Mouse (Mus musculus) limb, embryonic 13.5 days (tissue): ENCODE data around the gene 4931429L15Rik. TPM values are rescaled to one million over a fixed set of nuclear protein-coding genes. Genes with fewer than 3 reads are reported as not detected.
A peak's percentile ranks its signal among the peaks of the same experiment; 100 is the strongest.
"Not testable (repeated sequence)": the region's sequence is repeated elsewhere in the genome, so short reads cannot be mapped to it uniquely, and the experiment has no call there.

ENCODE experiments used
- ATAC-seq: fragments of 200-750 bp; cut with Nextera tagmentation; 2 replicates; pipeline ENCODE4 v1.8.0; 2017; ENCODE audit warnings: low read depth, moderate number of reproducible peaks, moderate TSS enrichment; ENCODE audit not compliant: low FRiP score
- H3K27ac ChIP-seq: fragments of 300-500 bp; sonication (generic); 2 replicates; pipeline ENCODE4 v1.5.1; 2015; ENCODE audit warnings: inconsistent platforms, mild to moderate bottlenecking, moderate library complexity
- H3K27me3 ChIP-seq: fragments of 300-500 bp; sonication (generic); 2 replicates; pipeline ENCODE4 v1.6.1; 2015; ENCODE audit warnings: mild to moderate bottlenecking, inconsistent platforms
- H3K36me3 ChIP-seq: fragments of 300-500 bp; sonication (generic); 2 replicates; pipeline ENCODE4 v1.6.1; 2015; ENCODE audit warnings: inconsistent platforms, mild to moderate bottlenecking, moderate library complexity
- H3K4me1 ChIP-seq: fragments of 300-500 bp; sonication (generic); 2 replicates; pipeline ENCODE4 v1.6.1; 2015; ENCODE audit warnings: inconsistent platforms
- H3K4me2 ChIP-seq: fragments of 300-500 bp; sonication (generic); replicated peaks from 2 replicates; pipeline ENCODE4 v1.6.1; 2015; ENCODE audit warnings: inconsistent platforms, mild to moderate bottlenecking, moderate library complexity
- H3K4me3 ChIP-seq: fragments of 300-500 bp; sonication (generic); 2 replicates; pipeline ENCODE4 v1.5.1; 2015; ENCODE audit warnings: moderate library complexity, mild to moderate bottlenecking, inconsistent platforms
- H3K9ac ChIP-seq: fragments of 300-500 bp; sonication (generic); 2 replicates; pipeline ENCODE4 v1.6.1; 2015; ENCODE audit warnings: mild to moderate bottlenecking, inconsistent platforms
- H3K9me3 ChIP-seq: fragments of 300-500 bp; sonication (generic); 2 replicates; pipeline ENCODE4 v1.6.1; 2016; ENCODE audit warnings: inconsistent platforms
- WGBS: fragments of 180-500 bp; shearing (Covaris S2); methylation state at CpG from one replicate; pipeline ENCODE4 v1.1.7; 2015; 5-methylcytosine and 5-hydroxymethylcytosine counted together
- polyA plus RNA-seq: library from polyadenylated mRNA; unstranded; fragments of >200 nt; fragmentation: Nextera tagmentation; extraction: Ambion mirVana; gene quantifications from 2 replicates; pipeline ENCODE4 v1.2.1, GENCODE M21; 2015

Gene 4931429L15Rik
- polyA plus RNA-seq, 1 experiment from 2014 or later, result not detected

DNA sequence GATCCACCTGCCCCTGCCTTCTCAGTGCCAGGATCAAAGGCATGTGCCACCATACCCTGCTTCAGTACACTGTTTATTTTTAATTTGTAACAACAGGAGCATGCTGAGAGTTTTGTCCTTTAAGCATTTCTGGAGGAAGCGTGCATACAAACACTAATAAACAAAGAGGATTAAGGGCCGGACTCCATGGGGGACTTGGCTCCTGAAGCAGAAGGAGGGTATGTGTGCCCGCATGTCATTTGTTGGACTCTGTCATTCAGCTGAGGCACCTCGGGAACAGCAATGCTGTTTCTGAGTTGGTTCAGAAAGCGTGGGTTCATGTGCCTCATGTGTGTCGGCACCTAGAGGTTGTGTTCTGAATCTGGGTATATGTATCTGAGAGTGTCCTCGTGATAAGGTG, 17.5 kb upstream of the 4931429L15Rik start:
- 67% methylated on average over 7 of the region's 7 CpGs for WGBS
- Histone ChIP-seq H3K9ac (no peak overlapping the region), H3K27me3 (peaks cover 28% of the 10 kb centered on the region), H3K4me3 (no peak overlapping the region), H3K9me3 (no peaks in the 10 kb centered on the region), H3K36me3 (no peaks in the 10 kb centered on the region), H3K4me1 (peaks cover 12% of the 10 kb centered on the region), H3K4me2 (no peak overlapping the region), H3K27ac (no peak overlapping the region)
- no peak for ATAC-seq

DNA sequence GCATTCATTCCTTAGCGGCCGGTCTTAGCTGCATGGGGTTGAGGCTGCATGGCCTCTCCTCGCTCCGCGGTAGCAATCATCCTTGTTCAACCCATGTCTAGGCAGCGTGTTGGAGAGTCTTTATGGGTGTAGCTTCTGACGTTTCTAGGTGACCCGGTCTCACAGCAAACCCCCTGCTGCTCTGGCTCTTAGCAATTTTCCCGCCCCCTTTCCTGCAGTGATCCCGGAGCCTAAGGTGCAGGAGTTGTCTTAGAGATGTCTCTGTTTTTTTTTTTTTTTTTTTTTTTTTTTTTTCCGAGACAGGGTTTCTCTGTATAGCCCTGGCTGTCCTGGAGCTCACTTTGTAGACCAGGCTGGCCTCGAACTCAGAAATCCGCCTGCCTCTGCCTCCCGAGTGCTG, 16.5 kb upstream of the 4931429L15Rik start:
- not testable (repeated sequence) for H3K9ac ChIP-seq, ATAC-seq, H3K4me2 ChIP-seq, H3K27ac ChIP-seq, H3K9me3 ChIP-seq, H3K4me3 ChIP-seq, H3K36me3 ChIP-seq
- WGBS, result 69% methylated on average over 12 of the region's 14 CpGs
- H3K4me1 ChIP-seq, result peaks cover 12% of the 10 kb centered on the region
- peaks cover 28% of the 10 kb centered on the region for H3K27me3 ChIP-seq

GRCm38 (mm10) chr9:46335461-46335995, 15.7 kb upstream of the 4931429L15Rik start:
- Histone ChIP-seq H3K4me1 (peaks cover 12% of the 10 kb centered on the region), H3K27me3 (peaks cover 29% of the 10 kb centered on the region), H3K9ac (no peak overlapping the region), H3K4me3 (no peak overlapping the region), H3K9me3 (no peaks in the 10 kb centered on the region), H3K36me3 (no peaks in the 10 kb centered on the region), H3K4me2 (no peak overlapping the region), H3K27ac (no peak overlapping the region)
- ATAC-seq, result no peak
- WGBS, result 76% methylated on average over 10 of the region's 10 CpGs

DNA sequence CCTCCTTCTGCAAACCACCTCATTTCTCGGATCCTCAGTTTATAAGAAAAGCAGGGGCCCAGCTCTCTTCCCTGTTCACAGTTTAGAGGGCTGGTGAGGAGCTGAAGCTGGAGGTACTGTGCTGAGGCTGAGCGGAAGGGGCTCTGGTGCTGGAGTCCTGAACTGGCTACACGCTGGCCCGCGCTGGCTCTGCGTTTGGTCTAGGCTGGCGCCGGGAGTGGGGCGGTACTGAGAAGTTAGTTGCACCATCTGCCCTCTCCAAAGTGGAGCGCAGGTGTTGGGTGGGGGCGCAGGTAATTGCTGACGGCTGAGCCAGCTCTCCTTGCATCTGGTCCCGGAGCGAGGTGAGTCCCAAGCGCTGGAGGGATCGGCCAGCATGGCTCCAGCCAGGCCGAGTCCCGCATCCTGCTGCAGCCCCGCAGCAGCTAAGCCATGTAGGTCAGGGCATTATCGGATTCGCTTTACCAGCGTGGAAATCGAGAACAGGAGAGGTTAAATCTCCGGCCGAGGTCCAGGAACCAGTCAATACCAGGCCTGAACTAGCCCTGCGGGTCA, 14.8 kb upstream of the 4931429L15Rik start:
- H3K27me3 ChIP-seq, result peaks cover 35% of the 10 kb centered on the region
- H3K4me2 ChIP-seq, result 0 out of 2 replicates have a peak overlapping the region, but pooled peaks have one; percentile 19
- peaks cover 15% of the 10 kb centered on the region for H3K4me1 ChIP-seq
- WGBS, result 26% methylated on average over 26 of the region's 26 CpGs
- no peaks in the 10 kb centered on the region for H3K36me3 ChIP-seq
- H3K9ac ChIP-seq, result no peak overlapping the region
- no peaks in the 10 kb centered on the region for H3K9me3 ChIP-seq
- H3K27ac ChIP-seq, result no peak overlapping the region
- no peak for ATAC-seq
- no peak overlapping the region for H3K4me3 ChIP-seq

GRCm38 (mm10) chr9:46331301-46331700, 11.5 kb upstream of the 4931429L15Rik start:
- peaks cover 35% of the 10 kb centered on the region for H3K27me3 ChIP-seq
- H3K4me3 ChIP-seq, result no peak overlapping the region
- no peak for ATAC-seq
- H3K27ac ChIP-seq, result no peak overlapping the region
- H3K36me3 ChIP-seq, result no peaks in the 10 kb centered on the region
- WGBS, result 74% methylated on average over 1 of the region's 1 CpGs
- H3K4me2 ChIP-seq, result no peak overlapping the region
- H3K9me3 ChIP-seq, result no peaks in the 10 kb centered on the region
- H3K9ac ChIP-seq, result no peak overlapping the region
- H3K4me1 ChIP-seq, result peaks cover 18% of the 10 kb centered on the region

DNA sequence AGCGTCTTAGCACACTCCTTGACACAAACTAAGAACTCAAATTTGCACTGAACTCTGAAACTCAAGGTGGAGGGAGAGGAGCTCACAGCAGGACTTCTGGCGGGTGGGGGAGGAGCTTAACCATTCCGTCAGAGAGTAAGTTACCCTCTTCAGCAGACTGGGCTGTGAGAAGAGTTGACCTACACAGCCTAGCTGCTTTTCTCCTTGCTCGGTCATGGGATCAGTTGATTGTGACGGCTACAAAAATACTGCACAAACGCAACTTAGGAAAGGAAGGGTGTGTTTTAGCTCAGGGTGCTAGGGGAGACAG, 10.8 kb upstream of the 4931429L15Rik start:
- H3K4me3 ChIP-seq, result no peak overlapping the region
- peaks cover 18% of the 10 kb centered on the region for H3K4me1 ChIP-seq
- H3K36me3 ChIP-seq, result no peaks in the 10 kb centered on the region
- H3K9ac ChIP-seq, result no peak overlapping the region
- no peak overlapping the region for H3K4me2 ChIP-seq
- H3K27me3 ChIP-seq, result peaks cover 30% of the 10 kb centered on the region
- 59% methylated on average over 6 of the region's 6 CpGs for WGBS
- ATAC-seq, result no peak
- no peaks in the 10 kb centered on the region for H3K9me3 ChIP-seq
- no peak overlapping the region for H3K27ac ChIP-seq

DNA sequence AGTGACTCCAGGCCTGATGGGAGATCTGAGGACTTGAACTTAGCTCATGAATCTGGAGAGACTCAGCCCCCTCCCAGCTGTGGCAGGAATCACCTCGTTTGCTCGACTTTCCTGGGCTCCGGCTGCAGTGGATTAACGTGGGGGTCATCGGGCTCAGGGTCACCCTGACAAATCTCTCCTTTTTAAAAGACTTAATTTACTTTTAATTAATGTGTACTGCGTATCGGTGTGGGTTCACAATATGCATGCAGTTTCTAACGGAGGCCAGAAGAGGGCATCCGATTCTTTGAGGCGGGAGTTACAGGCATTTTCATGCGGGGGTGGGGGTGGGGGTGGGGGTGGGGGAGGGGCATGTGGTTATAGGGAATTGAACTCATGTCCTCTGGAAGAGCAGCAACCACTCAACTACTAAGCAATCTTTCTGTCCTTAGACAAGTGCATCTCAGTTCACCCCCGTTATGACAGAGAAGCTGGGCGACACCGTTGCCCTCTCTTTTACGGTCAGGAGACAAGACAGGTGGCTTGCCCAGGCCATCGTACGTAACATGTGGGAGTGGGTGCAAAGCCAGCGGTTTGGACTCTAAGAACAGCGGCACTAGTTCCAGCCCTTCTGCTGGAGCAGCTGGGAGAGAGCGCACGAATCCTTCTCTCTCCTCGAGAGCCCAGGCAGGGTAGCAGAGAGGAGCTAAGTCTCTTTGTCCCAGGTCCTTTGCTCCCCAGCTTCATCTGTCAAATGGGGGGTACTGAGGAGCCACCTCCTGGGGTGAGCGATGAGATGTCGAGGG, 10.2 kb upstream of the 4931429L15Rik start:
- H3K4me1 ChIP-seq, result peaks cover 18% of the 10 kb centered on the region
- no peak overlapping the region for H3K27ac ChIP-seq
- no peaks in the 10 kb centered on the region for H3K36me3 ChIP-seq
- H3K27me3 ChIP-seq, result peaks cover 25% of the 10 kb centered on the region
- ATAC-seq, result no peak
- H3K4me2 ChIP-seq, result no peak overlapping the region; the same call in 1 of the 2 replicates
- 19% methylated on average over 24 of the region's 24 CpGs for WGBS
- H3K9ac ChIP-seq, result no peak overlapping the region
- no peaks in the 10 kb centered on the region for H3K9me3 ChIP-seq
- no peak overlapping the region for H3K4me3 ChIP-seq

- Histone ChIP-seq H3K4me1 (peaks cover 18% of the 10 kb centered on the region), H3K36me3 (no peaks in the 10 kb centered on the region), H3K4me2 (peak overlapping the region; percentile 68), H3K27ac (peak overlapping the region; percentile 67), H3K9ac (peak overlapping the region; percentile 73), H3K4me3 (peak overlapping the region; percentile 37), H3K9me3 (no peaks in the 10 kb centered on the region), H3K27me3 (peaks cover 18% of the 10 kb centered on the region)
- ATAC-seq, result no peak
- WGBS, result 3% methylated on average over 19 of the region's 19 CpGs
Observed at GRCm38 (mm10) chr9:46329250-46329648, 9.5 kb upstream of the 4931429L15Rik start.

- Histone ChIP-seq H3K4me2 (peak overlapping the region; percentile 68), H3K9ac (peak overlapping the region; percentile 73), H3K27me3 (peaks cover 15% of the 10 kb centered on the region; the same call in 1 of the 2 replicates), H3K36me3 (no peaks in the 10 kb centered on the region), H3K4me3 (peak overlapping the region; percentile 37), H3K27ac (peak overlapping the region; percentile 67), H3K9me3 (no peaks in the 10 kb centered on the region), H3K4me1 (peaks cover 18% of the 10 kb centered on the region)
- 3% methylated on average over 30 of the region's 30 CpGs for WGBS
- ATAC-seq, result peak; percentile 68; the same call in 1 of the 2 replicates
Observed at GRCm38 (mm10) chr9:46328572-46329249, 8.9 kb upstream of the 4931429L15Rik start.

GRCm38 (mm10) chr9:46327706-46328571, 8.2 kb upstream of the 4931429L15Rik start:
- H3K27ac ChIP-seq, result peak overlapping the region; percentile 67; the same call in 1 of the 2 replicates
- H3K27me3 ChIP-seq, result peaks cover 11% of the 10 kb centered on the region; the same call in 1 of the 2 replicates
- H3K4me3 ChIP-seq, result peak overlapping the region; percentile 37; the same call in 1 of the 2 replicates
- no peaks in the 10 kb centered on the region for H3K36me3 ChIP-seq
- WGBS, result 59% methylated on average over 25 of the region's 25 CpGs
- H3K9ac ChIP-seq, result peak overlapping the region; percentile 73
- no peaks in the 10 kb centered on the region for H3K9me3 ChIP-seq
- H3K4me1 ChIP-seq, result peaks cover 18% of the 10 kb centered on the region
- peak overlapping the region; percentile 68 for H3K4me2 ChIP-seq
- ATAC-seq, result no peak

- ATAC-seq, result no peak
- H3K36me3 ChIP-seq, result no peaks in the 10 kb centered on the region
- peaks cover 7% of the 10 kb centered on the region; the same call in 1 of the 2 replicates for H3K27me3 ChIP-seq
- H3K4me3 ChIP-seq, result no peak overlapping the region
- H3K4me2 ChIP-seq, result no peak overlapping the region
- no peaks in the 10 kb centered on the region for H3K9me3 ChIP-seq
- WGBS, result 91% methylated on average over 11 of the region's 11 CpGs
- peaks cover 18% of the 10 kb centered on the region for H3K4me1 ChIP-seq
- H3K27ac ChIP-seq, result no peak overlapping the region
- no peak overlapping the region for H3K9ac ChIP-seq
Observed at GRCm38 (mm10) chr9:46326694-46327405, 7.1 kb upstream of the 4931429L15Rik start.
